Mouse (Mus musculus) heart, adult 8-10 months (tissue): ENCODE measurements at regions not wholly inside any gene's neighbourhood (a gene's known extent, or its start where the extent isn't known, plus 50 kb on each side); places are given as distances from the start of the nearest gene placed in this dataset.

ENCODE experiments used
- DNase-seq: peaks from one replicate; pipeline ENCODE4 v3.0.0; 2022; ENCODE audit warnings: low spot score

DNA sequence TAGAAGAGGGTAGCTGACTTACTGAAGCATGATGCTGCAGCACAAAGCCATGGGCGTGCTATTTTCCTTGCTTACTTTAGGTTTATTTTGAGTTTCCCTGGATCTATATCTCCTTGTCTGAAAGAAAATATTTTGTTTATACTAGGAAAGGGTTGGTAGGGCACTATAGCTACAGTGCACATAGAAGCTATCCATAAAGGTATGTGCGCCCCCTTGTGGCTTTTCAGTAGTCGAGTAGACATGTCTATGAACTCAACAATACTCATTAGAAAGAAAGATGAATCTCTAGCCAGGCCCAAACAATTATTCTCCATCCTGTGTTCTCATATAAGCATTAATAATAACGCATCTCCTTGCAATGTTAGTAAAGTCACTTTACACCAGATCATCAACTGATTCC lies 114.3 kb downstream of the Rab38 start:
- DNase-seq, result peak; percentile 6

- no peak for DNase-seq
These were observed 115.0 kb downstream of the Rab38 start for GRCm38 (mm10) chr7:88544976-88545654.

DNA sequence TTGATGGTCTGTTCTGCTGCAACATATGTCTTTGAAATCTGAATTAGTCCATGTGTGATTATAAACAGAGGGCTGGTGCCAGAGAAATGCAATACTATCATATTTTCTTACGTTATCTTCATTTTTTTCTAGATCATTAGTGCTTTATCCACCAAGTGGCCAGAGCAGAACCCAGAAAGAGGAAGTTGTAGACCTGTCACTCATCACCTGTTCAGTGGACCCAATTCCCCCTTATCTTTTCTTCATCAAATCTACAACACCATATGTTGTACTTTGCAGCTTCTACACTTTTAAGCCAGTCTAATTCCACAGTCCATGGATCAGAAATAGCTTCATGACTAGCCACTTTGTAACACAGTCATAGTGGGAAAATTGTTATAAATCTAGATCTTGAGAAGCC lies 145.0 kb downstream of the Rab38 start:
- DNase-seq, result no peak

- no peak for DNase-seq
These were observed 170.7 kb downstream of the Rab38 start for GRCm38 (mm10) chr7:88600781-88601180.
